Mouse (Mus musculus) layer of hippocampus, postnatal 10 days (tissue): ENCODE results near the gene Camk1d. TPM values are rescaled to one million over a fixed set of nuclear protein-coding genes. Genes with fewer than 3 reads are reported as not detected.

Experiments
- DNase-seq, 2 experiments: peaks; one replicate each; pipeline ENCODE4 v3.0.0; 2021; ENCODE audit warnings: low spot score in 2 of 2
- total RNA-seq, 2 experiments: library from RNA; stranded (reverse); gene quantifications; 2 replicates each; pipeline ENCODE4 v1.2.3; 2021

The Camk1d gene
- total RNA-seq, 2 experiments from 2014 or later = 124 to 128 TPM

DNA sequence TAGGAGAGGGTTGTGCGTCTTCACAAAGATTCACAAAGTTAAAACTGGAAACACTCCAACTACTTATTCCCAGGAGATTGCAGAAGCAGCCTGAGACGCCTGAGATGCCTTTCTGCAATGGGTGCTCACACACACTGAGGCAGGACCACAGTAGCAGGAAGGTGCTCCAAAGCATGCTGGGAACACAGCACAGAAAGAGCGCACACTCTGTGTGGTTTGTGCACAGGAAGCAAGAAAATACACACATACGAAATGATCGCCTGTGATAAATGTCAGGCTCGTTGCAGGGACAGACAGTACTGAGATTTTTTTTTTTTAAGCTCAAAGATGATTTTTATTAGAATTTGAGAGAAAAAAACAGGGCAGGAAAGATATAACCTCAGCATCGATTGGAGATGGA lies 227.7 kb downstream of the Camk1d start:
- no peak for DNase-seq

DNA sequence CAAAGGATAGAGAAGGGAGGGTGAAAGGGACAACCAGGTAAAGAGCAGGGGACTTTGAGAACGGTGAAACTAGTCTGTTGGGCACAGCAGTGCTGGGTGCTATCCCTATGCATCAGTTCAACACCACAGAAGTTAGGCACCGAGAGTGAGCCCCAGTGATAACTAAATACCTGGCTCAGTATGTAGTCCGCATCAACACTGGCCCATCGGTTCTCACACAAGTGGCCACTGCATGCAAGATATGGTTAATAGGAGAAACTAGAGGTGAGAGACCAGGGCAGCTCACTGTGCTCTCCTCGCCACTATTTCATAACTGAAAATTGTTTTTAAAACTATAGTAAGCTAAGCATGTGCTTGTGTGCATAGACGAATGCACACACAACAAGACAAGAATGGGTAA lies 228.5 kb downstream of the Camk1d start:
- DNase-seq = no peak

DNA sequence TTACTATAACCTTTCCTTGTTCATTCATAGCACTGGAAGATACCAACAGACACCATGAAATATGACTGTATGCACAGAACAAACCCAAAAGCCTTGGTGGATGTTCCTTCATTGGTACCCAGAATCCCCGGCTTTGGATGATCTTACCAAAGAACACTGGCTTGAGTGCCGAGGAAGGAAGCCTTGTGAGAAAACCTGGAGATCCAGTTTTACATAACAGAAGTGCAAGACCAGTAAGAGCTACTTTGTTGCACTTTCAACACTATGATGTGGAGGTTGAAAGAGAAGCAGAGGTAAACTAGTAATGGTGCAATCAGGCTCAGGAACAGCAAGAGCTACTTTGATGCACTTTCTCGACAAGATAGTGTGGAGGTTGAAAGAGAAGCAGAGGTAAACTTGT lies 234.4 kb downstream of the Camk1d start:
- DNase-seq = no peak

DNA sequence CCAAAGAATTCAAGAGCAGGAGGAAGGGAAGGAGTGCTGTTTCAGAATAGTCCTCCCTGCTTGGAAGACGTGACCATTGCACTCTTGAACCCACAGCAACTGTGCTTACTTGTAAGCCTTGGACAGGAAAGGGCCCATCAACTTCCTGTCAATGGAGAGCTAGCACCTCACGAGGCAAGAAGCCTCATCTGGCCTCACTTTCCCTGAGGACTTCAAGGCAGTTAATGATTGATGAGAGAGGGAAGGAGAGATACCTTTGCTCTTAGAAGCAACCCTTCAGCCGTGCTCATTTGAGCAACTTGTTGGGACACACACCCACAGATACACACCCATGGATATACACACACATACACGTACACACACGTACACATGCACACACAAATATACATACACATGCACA lies 235.6 kb downstream of the Camk1d start:
- DNase-seq = no peak

DNA sequence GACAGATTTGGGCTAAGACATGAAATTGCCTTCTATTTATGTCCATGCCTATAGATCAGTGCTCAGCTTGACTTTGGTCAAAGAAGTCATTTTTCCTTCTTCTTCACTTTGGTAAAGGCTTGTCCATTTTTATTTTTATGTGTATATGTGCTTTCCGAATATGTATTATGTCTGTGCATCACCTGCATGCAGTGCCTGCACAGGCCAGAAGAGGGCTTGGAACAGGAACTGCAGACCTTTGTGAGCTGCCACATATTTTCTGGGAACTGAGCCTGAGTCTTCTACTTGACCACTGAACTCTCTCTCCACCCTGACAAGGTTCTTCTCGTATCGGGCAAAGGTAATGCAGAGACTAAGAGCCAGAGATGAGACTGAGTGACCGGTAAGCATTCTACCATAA lies 236.1 kb downstream of the Camk1d start:
- no peak for DNase-seq

DNA sequence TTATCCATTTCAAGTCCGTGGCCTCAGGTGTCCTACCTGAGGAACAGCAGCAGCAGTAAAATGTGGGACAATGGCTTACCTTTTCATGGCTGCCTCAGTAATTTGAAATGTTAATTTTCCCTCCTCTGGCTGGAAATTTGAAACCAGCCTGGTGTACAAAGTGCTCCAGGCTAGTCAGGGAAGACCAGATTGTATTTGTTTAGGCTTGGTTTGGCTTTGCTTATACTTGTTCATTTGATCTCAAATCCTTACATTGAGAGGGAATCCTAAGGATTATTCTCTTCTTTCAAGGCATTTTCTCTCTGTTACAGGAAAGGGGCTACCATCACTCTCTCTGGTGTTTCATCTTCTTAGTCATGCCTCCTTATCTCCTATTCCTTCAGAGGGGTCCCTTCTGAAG lies 236.8 kb downstream of the Camk1d start:
- no peak for DNase-seq

DNA sequence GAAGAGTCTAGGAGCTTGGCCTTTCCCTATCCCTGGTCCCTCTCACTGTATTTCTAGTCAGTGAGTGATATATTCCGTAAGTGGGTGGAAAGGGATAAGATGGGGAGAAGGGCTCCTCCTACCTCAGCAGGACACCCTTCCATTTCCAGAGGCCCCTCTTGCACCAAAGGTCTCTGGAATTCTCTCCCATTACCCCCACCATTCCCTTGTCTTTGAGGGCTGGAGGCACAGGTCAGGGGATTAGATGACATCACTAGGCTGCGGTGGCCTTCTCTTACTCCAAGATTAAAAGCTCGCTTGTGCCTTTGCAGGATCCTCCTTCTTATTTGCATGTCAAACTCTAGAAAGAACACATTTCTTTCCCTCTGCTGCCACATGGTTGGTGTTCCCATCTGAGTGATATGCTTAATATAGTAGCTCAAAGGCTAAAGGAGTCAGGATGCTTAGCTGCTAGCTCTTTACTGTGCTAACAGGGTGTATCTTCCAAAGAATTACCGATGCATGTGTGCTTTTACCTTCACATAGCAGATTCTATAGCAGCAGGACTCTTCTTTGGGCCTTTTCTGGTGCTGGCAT lies 244.9 kb downstream of the Camk1d start:
- DNase-seq = no peak

DNA sequence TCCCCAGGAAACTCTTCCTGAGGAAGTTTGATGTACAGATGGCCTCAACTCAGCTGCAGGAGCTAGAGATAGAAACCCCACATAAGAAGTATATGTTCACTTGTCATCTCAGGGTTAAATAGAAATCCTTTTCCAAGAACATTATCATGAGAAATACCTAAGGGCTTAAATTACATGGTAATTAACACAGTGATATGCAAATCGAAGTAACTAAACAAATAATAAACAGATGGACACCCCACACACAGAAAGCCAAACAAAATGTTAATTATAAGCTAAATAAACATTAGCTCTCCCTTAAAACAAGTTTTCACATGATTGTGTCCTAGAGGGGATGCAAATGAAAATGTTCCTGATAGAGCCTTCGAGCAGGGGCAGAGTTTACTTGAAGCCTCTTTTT lies 246.8 kb downstream of the Camk1d start:
- DNase-seq = no peak

DNA sequence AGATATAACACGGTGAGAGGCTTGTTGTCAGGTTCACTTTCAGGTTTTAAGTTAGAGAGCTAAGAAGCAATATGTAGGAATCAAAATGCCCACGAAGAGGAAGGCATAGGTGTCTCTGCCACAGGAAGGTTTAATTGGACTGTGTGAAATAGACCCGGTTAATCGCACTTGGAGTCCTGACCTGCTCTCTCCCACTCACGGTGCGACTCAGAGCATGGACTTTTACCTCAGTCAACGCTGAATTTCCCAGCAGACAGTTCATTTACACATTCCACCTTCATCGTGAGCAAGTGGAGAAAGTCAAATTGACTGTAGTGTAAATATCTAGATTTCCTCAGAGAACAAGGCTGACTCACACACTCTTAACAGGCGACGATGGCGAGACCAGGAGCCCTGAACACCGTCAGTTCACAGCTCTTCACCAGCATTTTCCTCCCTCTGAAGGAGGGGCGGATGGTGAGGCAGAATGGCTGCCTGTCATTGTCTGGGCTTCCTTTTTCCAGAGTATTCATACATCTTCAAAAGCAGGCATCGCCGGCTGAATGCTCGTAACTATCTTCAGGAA lies 255.6 kb downstream of the Camk1d start:
- DNase-seq = no peak

DNA sequence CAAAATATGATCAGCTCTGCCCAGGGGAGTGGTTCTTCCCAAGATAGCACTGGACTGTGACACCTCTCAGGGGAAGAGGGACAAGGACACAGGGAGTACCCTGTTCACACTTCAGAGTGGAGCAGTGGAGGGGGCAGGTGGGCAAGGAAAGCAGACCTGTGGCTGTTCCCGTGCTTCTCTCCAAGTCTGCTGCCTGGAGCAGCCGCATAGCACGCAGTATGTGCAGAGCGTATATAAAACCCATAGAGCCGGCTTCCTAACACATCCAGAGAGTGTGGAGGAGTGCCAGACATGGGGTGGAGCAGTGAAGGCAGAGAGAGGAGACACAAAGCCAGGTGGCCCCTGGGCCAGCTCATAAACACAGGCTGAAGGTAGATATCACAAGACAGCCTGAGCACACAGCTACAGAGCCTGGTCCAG lies 256.2 kb downstream of the Camk1d start:
- no peak for DNase-seq

DNA sequence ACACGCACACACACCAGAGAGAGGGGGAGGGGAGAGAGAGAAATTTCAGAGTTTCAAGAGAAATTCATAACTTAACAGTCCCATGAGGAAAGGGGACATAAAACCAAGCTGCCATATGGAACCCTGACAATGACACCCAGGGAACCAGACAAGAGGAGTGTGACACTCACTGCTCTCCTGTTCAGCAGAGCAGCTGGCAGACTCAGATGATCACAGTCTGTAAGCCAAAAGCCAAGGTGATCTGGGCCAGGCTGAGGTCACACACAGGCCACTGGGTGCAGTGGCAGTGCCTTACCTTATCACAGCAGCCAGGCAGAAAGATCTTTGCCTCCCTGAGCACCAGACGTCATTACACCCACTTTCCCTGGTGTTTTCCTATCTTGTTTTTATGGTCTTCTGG lies 258.2 kb downstream of the Camk1d start:
- no peak for DNase-seq

DNA sequence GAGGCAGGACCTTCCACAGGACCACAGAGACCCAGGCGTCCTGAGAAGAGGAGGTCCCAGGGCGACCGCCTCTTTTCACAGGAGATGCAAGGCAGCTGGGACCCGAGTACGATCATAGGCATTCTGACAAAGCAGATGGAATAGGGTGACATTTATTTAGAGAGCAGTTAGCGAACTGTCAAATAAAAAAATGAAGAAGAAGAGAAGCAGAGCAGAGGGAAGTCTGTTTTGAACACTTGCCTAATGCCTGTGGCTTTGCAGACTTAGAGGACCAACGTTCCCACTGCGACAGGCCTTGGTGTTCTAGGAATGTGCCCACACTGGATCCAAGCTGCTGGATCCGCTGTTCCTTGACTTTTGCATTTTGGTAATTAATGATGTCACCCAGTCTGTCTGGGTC lies 259.5 kb downstream of the Camk1d start:
- DNase-seq = no peak

DNA sequence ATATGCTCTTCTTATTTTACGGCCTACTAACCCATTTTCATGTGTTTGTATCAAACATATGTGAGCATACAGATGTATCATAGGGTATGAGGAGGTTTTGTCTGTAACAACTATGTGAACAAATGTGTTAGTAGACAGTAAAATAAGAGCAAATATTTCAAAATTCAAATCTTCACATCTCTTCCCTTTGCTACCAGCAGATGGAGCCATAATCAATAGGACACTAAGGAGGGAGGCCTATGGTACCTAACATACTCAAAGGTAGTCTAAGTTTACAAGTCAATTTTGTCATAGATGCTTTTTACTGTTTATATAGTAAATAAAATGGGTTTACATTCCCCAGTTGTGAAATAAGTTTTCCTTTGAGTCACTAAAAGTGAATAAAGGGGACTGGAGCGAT lies 262.7 kb downstream of the Camk1d start:
- DNase-seq = no peak

DNA sequence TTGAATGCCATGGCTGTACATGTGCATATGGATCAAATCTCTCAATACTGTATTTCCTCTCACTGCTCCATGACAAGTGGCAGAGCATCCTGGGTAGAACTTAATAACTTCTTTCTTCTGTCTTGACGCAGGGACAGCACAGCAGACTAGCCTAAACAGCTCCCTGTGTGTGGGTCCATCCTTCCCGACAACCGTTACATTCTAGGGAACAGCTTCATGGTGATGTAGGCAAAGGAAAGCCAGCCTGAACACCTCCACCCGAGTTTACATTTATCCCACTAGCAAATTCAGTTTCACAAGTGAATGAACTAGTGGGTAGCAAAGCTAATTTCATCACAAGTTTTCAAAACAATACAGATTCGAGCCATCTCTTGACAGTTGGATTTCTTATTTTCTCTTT lies 269.0 kb downstream of the Camk1d start:
- DNase-seq = no peak

DNA sequence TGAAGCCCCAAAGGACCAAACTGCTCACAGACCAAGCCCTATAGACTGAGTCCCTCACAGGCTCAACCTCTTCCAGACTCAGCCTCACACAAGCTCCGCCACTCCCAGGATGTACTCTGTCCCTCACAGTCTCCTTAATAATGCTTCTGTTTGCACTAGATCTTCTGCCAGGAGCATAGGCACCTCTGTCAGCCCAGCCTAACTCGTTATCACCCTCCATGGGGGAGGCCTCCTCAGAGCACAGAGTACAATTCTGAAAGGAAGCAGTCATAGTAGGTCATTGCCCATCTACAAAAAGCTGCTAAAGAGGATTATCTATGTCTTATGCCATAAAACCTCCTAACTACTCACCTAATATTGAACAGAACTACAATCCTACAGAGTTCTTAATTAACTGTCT lies 276.6 kb downstream of the Camk1d start:
- DNase-seq = no peak

DNA sequence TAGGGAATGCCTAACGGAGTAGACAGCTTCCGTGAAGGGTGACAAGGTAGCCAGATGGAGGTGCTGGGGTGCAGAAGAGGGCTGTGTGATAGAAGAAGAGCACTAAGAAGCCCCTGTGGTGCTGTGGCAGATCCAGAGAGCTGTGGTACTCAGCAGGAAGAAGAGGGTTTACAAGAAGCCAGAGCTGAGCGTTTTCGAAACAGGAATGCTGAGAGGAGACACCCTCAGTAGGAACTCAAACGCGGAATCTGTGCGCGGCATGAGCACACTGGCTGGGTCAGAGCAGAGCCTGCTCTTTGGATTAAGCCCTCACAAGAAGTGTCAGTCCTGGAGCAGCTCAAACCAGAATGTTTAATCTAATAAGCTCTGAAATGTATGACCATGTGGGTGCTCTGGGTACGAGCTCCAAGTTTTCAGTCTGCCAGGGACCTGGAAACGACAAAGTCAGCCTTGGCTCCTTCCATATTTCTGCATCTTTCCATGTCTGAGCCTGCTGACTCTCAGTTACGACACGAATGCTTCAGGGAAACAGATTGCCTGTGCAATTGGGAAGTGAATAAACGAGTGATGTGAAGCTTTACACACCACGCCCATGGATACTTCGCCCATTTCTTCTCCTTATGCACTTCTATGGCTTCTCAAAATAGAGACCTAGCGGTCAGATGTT lies 278.6 kb downstream of the Camk1d start:
- DNase-seq = no peak

DNA sequence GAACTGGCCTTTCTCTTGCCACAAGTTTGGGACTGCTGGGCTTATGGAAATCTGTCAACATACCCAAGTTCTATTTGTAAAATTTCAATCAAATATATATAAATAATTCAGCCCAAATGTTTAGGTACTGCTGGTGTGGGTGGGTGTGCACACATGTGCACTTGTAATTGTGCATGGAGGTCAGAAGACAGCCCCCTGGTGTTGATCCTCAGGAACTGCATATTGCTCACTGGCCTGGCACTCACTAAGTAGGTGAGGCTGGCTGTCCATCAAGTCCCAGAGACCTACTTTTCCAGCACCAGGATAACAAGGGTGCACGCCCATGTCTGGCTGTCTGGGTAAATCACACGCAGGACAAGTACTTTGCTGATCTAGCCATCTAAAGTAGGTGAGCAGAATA lies 283.0 kb downstream of the Camk1d start:
- no peak for DNase-seq

DNA sequence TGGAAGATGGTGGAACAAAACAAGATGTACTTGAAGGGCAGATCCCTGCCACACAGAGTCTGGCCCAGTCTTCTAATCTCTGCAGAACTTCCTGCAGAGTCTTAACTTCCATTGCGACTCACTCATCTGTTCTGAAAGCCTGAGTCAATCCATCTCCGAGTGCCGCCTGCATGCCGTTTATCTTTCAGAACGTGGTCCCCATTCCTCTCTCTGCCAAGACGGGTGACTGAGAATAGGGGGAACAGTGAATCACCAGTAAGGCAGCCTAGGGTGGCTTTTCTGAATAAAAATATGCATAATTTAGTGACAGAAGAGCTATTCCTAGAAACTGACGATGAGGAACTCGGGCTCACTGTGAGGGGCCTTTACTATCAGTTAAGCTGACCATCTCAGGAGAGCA lies 284.4 kb downstream of the Camk1d start:
- no peak for DNase-seq

DNA sequence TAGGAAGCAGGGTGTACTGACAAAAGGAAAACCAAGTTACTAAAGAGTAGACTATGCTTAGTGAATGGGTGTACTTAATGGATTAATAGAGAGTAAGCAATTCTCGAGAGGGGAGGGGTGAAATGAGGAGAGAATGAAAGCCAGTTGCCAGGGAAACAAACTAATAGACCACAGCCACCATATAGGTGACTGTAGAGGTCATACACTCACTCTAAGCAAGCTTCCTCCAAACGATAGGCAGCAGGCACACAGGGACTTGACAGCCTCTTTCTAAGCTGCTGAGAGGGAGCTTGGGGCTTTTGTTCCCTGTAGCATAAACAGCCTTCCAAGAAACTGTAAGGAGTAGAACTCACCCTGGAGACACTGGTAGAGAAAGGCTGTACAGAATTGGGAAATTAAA lies 288.2 kb downstream of the Camk1d start:
- DNase-seq = no peak

DNA sequence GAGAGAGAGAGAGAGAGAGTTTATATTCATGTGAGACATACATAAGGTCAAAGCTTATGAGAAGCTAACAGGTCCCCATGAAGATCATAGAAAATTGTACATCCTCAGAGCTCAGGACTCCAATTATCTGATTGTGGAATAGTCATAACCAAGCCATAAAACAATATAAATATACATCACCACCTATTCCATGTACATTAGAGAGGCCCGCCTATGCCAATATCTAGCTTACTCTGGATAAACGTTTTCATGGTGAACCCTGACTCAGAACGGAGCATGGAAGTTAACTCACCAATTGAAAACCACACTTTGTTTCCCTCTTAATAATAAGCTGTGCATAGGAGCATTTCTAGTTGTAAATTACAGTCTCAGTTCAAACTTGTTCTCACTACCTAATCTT lies 288.7 kb downstream of the Camk1d start:
- no peak for DNase-seq

DNA sequence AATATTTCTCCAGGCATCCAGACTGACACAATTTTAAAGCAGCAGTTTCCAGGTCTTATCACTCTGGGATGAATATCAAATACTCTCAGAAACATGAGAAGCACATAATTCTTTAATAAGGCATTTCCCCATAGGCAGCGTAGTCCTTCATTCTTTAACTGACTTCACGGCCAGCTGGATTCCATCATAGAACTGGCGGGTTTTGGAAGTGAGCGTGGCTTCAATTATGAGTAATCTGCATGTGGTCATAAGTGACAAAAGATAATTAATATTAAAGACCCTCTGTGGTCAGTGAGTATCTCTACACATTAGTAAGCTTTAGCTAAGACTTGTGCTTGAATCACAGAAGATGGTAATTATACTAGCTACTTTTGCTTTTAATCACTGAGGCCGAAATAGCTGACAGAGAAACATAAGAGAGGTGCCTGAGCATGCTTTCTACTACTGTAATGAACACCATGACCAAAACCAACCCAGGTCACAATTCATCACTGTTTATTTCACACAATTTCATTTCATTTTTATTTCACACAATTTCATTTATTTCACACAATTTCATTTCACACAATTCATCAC lies 293.6 kb downstream of the Camk1d start:
- no peak for DNase-seq

DNA sequence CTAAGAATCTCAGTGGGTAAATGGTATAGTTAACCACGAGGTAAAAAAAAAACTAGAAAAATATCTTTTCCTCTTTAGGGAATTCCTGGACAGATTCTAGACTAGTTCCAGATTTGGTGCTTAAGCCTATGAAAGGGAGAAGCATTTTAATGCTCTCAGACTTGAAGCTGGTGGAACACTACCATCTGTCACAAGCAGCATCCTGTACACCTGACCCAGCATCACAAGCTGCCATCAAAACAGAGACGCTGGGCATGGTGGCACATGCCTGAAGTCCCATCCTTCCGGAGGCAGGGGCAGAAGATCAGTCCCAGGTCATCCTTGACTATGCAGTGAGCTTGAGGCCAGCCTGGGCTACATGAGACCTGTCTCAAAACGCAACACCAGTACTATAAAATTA lies 295.5 kb downstream of the Camk1d start:
- DNase-seq = no peak
